Mouse (Mus musculus) liver, embryonic 14.5 days (tissue): ENCODE measurements around the gene Tha1.

ENCODE experiments used
- CTCF ChIP-seq: IDR thresholded peaks from 2 replicates; pipeline ENCODE4 v1.5.1; 2016; ENCODE audit warnings: antibody characterized with exemption, low read depth, control low read depth
- EP300 ChIP-seq: IDR thresholded peaks from 2 replicates; pipeline ENCODE4 v1.6.1; 2016; ENCODE audit warnings: antibody characterized with exemption, low read depth

DNA sequence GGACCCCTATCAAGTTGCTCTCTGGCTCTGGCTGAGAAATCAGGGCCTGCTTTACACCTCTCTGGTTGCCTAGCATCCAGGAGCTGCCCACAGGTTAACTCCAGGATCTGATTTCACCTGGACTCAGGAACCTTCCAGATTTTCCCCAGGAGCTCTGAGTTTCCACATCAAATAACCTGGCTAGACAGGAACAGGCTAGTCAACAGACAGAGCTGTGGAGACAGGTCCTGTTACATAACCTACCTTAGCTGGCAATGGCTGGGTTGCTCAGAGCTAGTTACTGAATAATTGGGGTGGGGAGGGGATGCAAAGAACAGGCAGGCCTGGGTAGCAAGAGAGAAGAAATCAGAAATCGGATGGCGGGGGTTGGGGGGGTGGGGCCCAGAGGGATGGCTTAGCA lies 28.3 kb downstream of the Tha1 start:
- no peak for TF ChIP-seq CTCF
- TF ChIP-seq EP300, result no peak
